Mouse (Mus musculus) retina, postnatal 7 days (tissue): ENCODE results near the gene Ube2o.
A peak's percentile ranks its signal among the peaks of the same experiment; 100 is the strongest.
"Not testable (repeated sequence)": the region's sequence is repeated elsewhere in the genome, so short reads cannot be mapped to it uniquely, and the experiment has no call there.

Experiments used
- DNase-seq: peaks from one replicate; pipeline ENCODE4 v3.0.0-alpha.2; 2012; ENCODE audit warnings: low read depth, low spot score

The Ube2o gene

DNA sequence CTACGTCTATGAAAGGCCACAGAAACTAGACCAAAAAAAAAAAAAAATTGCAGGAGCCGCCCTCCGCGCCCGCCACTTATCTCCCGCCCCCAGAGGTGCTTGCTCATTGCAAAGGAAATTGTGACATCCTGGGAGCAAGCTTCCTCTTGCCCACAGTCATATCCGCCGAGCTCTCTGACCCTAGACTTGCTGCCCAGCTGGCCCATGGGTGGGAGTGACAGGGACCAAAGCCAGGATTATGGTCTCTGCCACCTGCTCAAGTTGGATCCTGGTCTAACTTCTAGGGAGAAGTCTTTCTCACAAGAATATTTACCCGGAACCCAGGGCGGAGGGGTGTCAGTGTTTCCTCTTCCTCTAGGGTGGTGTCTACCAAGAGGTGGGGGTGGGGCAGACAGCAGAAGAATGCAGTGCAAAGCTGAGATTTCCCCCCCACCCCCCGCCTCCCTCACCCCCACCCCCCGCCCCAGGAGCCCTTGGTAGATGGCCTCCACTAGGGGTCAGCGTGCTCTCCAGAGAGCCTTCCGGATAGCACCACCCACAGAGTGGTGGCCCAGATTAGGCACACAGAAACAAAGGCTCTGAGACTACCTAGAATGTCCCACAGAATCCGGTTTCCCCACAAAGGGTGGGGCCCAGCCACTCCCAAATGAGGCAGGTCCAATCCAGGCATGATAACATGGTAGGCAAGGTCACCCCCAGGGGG is 34.6 kb upstream of the Ube2o start:
- no peak for DNase-seq

DNA sequence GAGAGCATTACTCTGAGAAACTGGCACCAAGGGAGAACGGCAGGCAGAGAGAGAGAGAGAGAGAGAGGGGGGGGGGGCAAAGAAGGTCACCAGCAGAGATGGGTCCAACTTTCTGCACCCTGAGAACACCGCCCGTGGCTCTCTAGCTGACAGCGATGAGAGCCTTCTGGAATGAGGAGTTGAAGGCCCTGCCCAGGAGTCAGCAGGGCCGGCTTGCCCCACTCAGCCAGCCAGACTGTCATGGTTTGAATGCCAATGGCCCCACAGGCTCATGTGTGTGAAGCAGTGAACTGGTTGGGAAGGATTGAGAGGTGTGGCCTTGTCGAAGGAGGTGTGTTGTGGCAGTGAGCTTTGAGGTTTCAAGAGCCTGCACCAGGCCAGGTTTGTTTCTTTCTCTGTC is 32.0 kb upstream of the Ube2o start:
- DNase-seq = no peak

DNA sequence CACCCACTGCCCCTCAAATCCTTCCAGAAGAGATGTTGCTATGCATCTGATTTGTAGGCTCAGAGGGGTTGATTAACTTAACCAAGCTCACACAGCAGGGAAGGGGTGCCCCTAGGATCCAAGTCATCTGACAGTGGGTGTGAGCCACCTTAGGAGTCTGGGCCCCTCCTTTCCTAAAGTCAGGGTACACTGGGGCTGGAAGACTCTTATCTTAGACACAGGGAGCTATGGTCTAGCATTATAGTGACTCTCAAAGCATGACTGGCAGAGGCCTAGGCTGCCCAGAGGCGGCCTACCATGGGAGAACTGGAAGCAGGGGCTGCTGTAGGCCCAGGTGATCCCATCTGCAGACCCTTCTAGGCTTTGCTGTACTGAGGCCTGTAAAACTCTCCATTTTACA is 31.3 kb upstream of the Ube2o start:
- DNase-seq = no peak

DNA sequence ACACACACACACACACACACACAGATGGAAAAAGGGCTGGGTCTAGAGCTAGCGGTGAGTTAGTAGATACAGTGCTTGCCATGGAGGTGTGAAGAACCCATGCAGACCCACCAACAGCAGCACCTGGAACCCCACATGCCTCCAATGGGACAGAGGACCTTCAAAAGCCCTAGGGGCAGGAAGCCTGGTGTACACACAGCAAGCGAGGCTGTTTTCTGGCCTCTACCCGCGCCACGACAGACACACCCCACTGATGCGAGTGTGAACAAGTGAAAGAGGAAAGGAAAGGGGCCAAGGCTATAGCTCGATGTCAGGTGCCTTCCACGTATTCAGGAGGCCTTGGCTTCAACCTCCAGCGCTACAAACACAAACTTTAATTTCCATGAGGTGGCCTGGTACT is 30.6 kb upstream of the Ube2o start:
- DNase-seq = no peak

DNA sequence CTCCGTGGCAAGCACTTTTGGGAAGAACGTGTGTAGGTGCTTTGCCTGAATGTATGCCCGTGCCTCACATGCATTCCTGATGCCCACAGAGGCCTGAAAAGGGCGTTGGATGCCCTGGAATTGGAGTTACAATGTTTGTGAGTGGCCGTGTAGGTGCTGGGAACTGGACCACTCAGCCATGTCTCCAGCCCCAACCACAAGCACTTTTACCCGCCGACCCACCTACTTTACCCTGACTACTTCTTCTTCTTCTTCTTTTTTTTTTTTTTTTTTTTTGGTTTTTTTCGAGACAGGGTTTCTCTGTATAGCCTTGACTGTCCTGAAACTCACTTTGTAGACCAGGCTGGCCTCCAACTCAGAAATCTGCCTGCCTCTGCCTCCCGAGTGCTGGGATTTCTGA is 29.9 kb upstream of the Ube2o start:
- not testable (repeated sequence) for DNase-seq

DNA sequence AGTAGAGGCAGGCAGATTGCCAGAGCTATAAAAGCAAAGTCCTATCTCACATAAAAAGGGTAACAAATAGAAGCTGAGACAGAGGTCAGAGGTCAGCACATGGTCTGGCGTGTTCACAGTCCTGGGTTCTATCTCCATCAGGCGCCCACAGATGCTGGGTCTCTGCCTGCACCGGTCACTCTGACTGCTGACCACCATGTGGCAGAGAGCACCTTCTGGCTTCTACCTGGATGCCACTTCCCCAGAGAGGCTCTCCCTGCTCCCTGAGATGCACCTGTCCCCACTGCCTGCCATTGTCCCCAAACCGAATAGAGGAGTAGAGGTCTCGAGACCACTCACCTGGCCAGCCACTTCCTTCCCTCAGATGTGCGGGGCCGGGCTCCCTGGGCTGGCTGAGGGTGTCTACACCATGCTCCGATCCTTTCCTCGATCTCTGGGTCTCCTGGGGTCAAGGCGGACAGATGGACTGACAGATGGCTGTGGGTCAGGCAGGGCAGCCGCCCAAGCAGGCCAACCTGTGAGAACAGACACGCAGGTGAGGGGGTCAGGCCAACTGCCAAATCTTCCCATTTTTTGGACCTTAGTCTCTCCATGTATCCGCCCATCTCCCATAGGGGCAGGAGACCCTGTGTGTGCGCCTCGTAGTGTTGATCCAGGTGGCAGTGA is 28.9 kb upstream of the Ube2o start:
- no peak for DNase-seq

GRCm38 (mm10) chr11:116607717-116608116 is 26.5 kb upstream of the Ube2o start:
- no peak for DNase-seq

GRCm38 (mm10) chr11:116604097-116604496 is 22.9 kb upstream of the Ube2o start:
- DNase-seq = no peak

- no peak for DNase-seq
Observed at GRCm38 (mm10) chr11:116603339-116603738, 22.1 kb upstream of the Ube2o start.

- DNase-seq = no peak
Observed at GRCm38 (mm10) chr11:116602043-116602442, 20.8 kb upstream of the Ube2o start.

DNA sequence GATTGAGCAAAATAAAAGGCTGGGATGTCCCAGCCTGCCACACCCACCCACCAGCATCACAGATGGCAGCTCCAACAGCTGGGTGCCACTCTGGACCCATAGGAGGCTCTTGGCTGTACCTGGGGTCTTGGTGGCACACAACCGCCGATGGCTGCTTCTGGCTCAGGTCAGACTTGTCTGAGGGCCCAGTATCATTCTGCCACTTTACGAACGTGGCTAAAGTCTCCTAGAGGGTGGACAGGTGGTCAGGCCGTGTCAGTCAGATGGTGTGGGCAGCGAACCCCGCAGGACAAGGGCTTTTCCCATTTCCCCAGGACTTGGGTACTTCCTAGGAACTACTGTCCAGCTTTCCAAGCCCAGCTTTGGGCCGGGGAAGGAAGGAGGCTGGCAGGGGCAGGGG is 19.9 kb upstream of the Ube2o start:
- DNase-seq = no peak

GRCm38 (mm10) chr11:116599230-116599629 is 18.0 kb upstream of the Ube2o start:
- no peak for DNase-seq

DNA sequence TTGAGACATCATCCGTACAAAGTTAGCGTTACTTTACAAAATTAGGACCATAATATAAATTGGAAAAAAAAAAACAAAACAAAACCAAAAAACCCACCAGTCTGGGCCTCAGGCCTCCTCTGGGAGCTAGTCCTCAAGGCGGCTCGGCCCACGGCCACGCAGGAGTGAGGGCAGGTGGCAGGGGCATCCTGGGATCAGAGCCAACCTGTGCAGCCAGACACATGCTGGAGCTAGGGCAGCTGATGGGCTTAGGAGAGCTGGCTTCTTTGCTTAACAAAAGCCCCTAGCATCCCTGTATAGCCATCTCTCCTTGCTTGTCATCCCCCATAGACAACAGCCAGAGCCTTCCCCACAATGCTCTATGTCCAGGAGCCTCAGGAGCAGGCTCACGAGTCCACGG is 16.9 kb upstream of the Ube2o start:
- no peak for DNase-seq

GRCm38 (mm10) chr11:116596766-116597165 is 15.5 kb upstream of the Ube2o start:
- DNase-seq = no peak

- DNase-seq = no peak
Observed at GRCm38 (mm10) chr11:116593345-116593744, 12.1 kb upstream of the Ube2o start.

- DNase-seq = peak; percentile 93
Observed at GRCm38 (mm10) chr11:116592428-116592827, 11.2 kb upstream of the Ube2o start.

GRCm38 (mm10) chr11:116591621-116592020 is 10.4 kb upstream of the Ube2o start:
- DNase-seq = no peak

DNA sequence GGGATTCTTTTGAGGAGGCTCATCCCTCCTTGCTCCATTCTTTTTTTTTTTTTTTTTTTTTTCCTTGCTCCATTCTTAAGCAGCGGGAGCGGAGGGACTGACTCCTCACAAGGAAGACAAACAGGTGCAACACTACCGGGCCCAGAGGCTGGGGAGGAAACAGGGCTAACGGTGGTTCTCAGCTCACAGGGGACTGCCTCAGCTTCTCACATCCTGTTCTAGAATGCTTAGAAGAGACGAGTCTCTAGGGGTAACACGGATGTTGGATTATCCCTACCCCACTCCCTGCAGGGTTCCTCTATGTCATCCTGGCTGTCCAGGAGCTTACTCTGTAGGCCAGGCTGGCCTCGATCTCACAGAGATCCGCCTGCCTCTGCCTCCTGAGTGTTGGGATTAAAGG is 8.3 kb upstream of the Ube2o start:
- no peak for DNase-seq

- no peak for DNase-seq
Observed at GRCm38 (mm10) chr11:116589020-116589531, 7.8 kb upstream of the Ube2o start.

- peak; percentile 60 for DNase-seq
Observed at GRCm38 (mm10) chr11:116586801-116587631, 5.8 kb upstream of the Ube2o start.

- DNase-seq = no peak
Observed at GRCm38 (mm10) chr11:116586310-116586709, 5.1 kb upstream of the Ube2o start, which contains the start of gene Aanat. TSS of gene Aanat (plus strand) at chr11:116586432.

- no peak for DNase-seq
Observed at GRCm38 (mm10) chr11:116585682-116586081, 4.4 kb upstream of the Ube2o start.
